Mouse (Mus musculus): Measurements from ENCODE around the gene Vmp1. TPM values are rescaled to one million over a fixed set of nuclear protein-coding genes. Genes with fewer than 3 reads are reported as not detected.

Gene Vmp1
- polyA plus RNA-seq, 1 experiment from 2014 or later, result 96.7 TPM

DNA sequence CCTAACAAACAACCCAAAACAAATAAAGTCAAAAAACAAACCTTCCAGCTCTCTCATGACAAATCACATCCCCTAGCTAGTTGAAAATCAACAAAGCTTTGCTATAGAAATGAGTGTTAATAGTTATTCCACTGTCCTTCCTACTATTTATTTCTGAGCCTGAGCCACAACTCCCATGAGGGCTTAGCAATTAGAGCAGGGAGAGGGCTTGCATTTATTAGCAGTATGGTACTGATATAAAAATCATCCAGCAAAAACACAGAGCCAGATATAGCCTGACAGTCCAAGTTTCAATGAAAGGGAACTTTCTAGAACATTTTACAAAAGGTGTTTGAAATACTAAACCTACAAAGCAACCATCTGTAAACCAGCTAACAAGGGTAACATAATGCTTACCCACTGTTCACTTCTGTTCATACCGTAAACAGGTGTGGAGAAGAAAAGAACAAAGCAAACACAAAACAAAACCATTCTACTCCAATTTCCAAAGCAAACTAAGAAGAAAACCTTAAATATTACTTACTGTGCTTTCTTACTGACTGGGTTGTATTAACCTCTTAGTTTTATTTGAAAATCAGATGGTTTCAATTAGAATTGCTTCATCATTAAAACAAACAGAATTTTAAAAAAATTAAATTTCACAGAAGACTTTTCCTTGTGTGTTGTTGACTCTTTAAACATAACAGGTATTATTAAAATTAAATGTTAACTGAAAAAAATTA, 61.3 kb downstream of the Vmp1 start:
- no peak for DNase-seq (ENCODE audit: low spot score)
- Histone ChIP-seq H3K4me1 (no peaks in the 10 kb centered on the region), H3K27ac (replicated peaks) (no peak overlapping the region), H3K36me3 (no peaks in the 10 kb centered on the region), H3K9me3 (replicated peaks) (no peaks in the 10 kb centered on the region), H3K27me3 (ENCODE audit: low read depth, poor library complexity, severe bottlenecking) (no peaks in the 10 kb centered on the region), H3K4me3 (no peak overlapping the region)
- WGBS, result 85% methylated on average over 1 of the region's 1 CpGs

DNA sequence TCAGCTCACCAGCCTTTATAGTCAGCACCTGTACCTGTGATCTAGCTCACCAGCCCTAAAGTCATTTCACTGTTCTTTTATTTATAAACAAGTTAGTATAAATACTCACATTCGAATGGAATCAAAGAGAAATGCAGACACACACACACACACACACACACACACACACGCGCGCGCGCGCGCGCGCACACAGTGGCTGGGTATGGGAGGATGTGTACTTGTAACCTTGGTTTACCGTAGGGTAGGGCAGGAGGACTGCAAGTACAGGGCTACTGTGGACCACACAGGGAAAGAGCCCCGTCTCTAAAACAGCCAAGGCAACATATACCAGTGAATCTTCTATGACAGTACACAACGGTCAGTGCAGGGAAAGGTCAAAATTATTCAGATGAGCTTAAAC, 62.5 kb downstream of the Vmp1 start:
- Histone ChIP-seq H3K27me3 (ENCODE audit: low read depth, poor library complexity, severe bottlenecking) (no peaks in the 10 kb centered on the region), H3K36me3 (0 out of 2 replicates have a peak, but pooled peaks cover under 1% of the 10 kb centered on the region), H3K4me3 (no peak overlapping the region), H3K27ac (replicated peaks) (no peak overlapping the region), H3K4me1 (no peaks in the 10 kb centered on the region), H3K9me3 (replicated peaks) (no peaks in the 10 kb centered on the region)
- 97% methylated on average over 13 of the region's 13 CpGs for WGBS
- DNase-seq (ENCODE audit: low spot score), result no peak

DNA sequence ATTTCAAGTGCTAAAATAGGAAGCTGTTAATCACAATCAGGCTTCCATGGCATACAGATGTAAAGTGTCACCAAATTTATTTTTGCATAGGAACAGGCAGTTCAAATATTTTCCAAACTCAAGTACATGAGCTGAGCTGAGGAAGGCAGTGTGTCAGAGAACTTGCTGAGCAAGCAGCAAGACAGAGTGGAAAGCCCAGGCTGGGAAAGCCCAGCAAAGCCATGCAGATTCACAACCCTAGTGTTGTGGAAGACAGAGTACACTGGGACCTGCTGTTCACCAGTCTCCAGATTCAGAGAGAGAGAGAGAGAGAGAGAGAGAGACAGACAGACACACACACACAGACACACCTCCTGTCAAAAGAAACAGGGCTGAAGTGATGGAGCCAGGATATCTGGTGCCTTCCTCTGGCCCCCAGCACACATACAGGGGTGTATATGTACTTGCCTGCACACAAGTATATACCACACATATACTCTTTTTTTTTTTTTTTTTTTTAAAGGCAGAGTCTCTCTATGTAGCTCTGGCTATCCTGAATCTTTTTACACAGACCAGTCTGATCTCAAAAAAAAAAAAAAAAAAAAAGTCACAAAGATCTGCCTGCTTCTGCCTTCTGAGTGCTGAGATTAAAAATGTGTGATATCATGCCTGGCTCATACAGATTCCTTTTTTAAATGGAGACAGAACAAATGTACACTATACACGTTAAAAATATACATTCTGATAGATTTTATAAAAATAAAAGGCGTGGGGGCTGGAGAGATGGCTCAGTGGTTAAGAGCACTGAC, 64.9 kb downstream of the Vmp1 start:
- no peaks in the 10 kb centered on the region for H3K9me3 ChIP-seq (replicated peaks)
- H3K4me3 ChIP-seq, result no peak overlapping the region
- H3K27ac ChIP-seq (replicated peaks), result no peak overlapping the region
- H3K4me1 ChIP-seq, result no peaks in the 10 kb centered on the region
- H3K36me3 ChIP-seq, result 0 out of 2 replicates have a peak, but pooled peaks cover 5% of the 10 kb centered on the region
- DNase-seq (ENCODE audit: low spot score), result no peak
- 91% methylated on average over 2 of the region's 2 CpGs for WGBS
- no peaks in the 10 kb centered on the region for H3K27me3 ChIP-seq (ENCODE audit: low read depth, poor library complexity, severe bottlenecking)

- DNase-seq (ENCODE audit: low spot score), result no peak
- H3K27me3 ChIP-seq (ENCODE audit: low read depth, poor library complexity, severe bottlenecking), result no peaks in the 10 kb centered on the region
- no peaks in the 10 kb centered on the region for H3K9me3 ChIP-seq (replicated peaks)
- no peak overlapping the region for H3K27ac ChIP-seq (replicated peaks)
- H3K4me1 ChIP-seq, result no peaks in the 10 kb centered on the region
- 88% methylated on average over 5 of the region's 5 CpGs for WGBS
- 0 out of 2 replicates have a peak, but pooled peaks cover 9% of the 10 kb centered on the region for H3K36me3 ChIP-seq
- H3K4me3 ChIP-seq, result no peak overlapping the region
Measured at GRCm38 (mm10) chr11:86614607-86615006, 69.0 kb downstream of the Vmp1 start.

DNA sequence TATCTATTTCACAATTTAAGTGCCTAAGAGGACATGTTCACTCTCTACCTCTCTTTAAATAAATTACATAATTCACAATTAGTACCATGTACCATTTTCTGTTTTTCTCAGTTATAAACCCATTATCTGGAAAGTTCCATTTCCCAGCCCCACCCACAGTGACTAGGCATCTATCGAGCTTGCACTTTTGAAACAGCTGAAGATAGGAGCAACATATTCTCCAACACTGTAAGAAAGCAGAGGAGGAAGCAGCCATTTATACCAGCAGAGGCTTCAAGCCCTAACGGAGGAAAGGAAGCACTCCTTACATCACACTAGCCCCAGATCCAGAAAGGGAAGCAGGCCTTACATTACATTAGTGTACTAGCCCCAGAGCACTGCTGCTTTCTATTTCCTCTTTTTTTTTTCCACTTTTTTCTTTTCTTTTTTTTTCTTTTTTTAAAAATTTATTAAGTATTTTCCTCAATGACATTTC, 69.5 kb downstream of the Vmp1 start:
- no peaks in the 10 kb centered on the region for H3K9me3 ChIP-seq (replicated peaks)
- H3K4me3 ChIP-seq, result no peak overlapping the region
- no peaks in the 10 kb centered on the region for H3K27me3 ChIP-seq (ENCODE audit: low read depth, poor library complexity, severe bottlenecking)
- no peak for DNase-seq (ENCODE audit: low spot score)
- 0 out of 2 replicates have a peak, but pooled peaks cover 9% of the 10 kb centered on the region for H3K36me3 ChIP-seq
- H3K27ac ChIP-seq (replicated peaks), result no peak overlapping the region
- 83% methylated on average over 2 of the region's 2 CpGs for WGBS
- no peaks in the 10 kb centered on the region for H3K4me1 ChIP-seq

- peaks cover 15% of the 10 kb centered on the region for H3K36me3 ChIP-seq
- H3K4me3 ChIP-seq, result no peak overlapping the region
- 95% methylated on average over 1 of the region's 1 CpGs for WGBS
Measured at GRCm38 (mm10) chr11:86611991-86612390, 71.6 kb downstream of the Vmp1 start.

GRCm38 (mm10) chr11:86610239-86610638, 73.4 kb downstream of the Vmp1 start:
- 91% methylated on average over 3 of the region's 3 CpGs for WGBS
- H3K36me3 ChIP-seq, result peaks cover 23% of the 10 kb centered on the region
- H3K9me3 ChIP-seq (replicated peaks), result no peaks in the 10 kb centered on the region
- H3K27me3 ChIP-seq (ENCODE audit: low read depth, poor library complexity, severe bottlenecking), result no peaks in the 10 kb centered on the region
- no peaks in the 10 kb centered on the region for H3K4me1 ChIP-seq
- H3K4me3 ChIP-seq, result no peak overlapping the region
- DNase-seq (ENCODE audit: low spot score), result no peak
- no peak overlapping the region for H3K27ac ChIP-seq (replicated peaks)

More at GRCm38 (mm10) chr11:86611991-86612390, 71.6 kb downstream of the Vmp1 start:
- no peak for DNase-seq (ENCODE audit: low spot score)
- H3K27me3 ChIP-seq (ENCODE audit: low read depth, poor library complexity, severe bottlenecking), result no peaks in the 10 kb centered on the region
- no peaks in the 10 kb centered on the region for H3K9me3 ChIP-seq (replicated peaks)
- H3K4me1 ChIP-seq, result no peaks in the 10 kb centered on the region
- no peak overlapping the region for H3K27ac ChIP-seq (replicated peaks)

GRCm38 (mm10) chr11:86607808-86608350, 75.8 kb downstream of the Vmp1 start:
- no peak for DNase-seq (ENCODE audit: low spot score)
- no peaks in the 10 kb centered on the region for H3K4me1 ChIP-seq
- WGBS, result 88% methylated on average over 2 of the region's 2 CpGs
- no peaks in the 10 kb centered on the region for H3K9me3 ChIP-seq (replicated peaks)
- H3K27ac ChIP-seq (replicated peaks), result no peak overlapping the region
- H3K27me3 ChIP-seq (ENCODE audit: low read depth, poor library complexity, severe bottlenecking), result no peaks in the 10 kb centered on the region
- H3K36me3 ChIP-seq, result peaks cover 23% of the 10 kb centered on the region
- H3K4me3 ChIP-seq, result no peak overlapping the region

GRCm38 (mm10) chr11:86606621-86607339, 76.9 kb downstream of the Vmp1 start:
- Histone ChIP-seq H3K27ac (replicated peaks) (no peak overlapping the region), H3K27me3 (ENCODE audit: low read depth, poor library complexity, severe bottlenecking) (no peaks in the 10 kb centered on the region), H3K4me3 (no peak overlapping the region), H3K36me3 (peaks cover 23% of the 10 kb centered on the region), H3K4me1 (no peaks in the 10 kb centered on the region), H3K9me3 (replicated peaks) (no peaks in the 10 kb centered on the region)
- 91% methylated on average over 2 of the region's 2 CpGs for WGBS
- no peak for DNase-seq (ENCODE audit: low spot score)

DNA sequence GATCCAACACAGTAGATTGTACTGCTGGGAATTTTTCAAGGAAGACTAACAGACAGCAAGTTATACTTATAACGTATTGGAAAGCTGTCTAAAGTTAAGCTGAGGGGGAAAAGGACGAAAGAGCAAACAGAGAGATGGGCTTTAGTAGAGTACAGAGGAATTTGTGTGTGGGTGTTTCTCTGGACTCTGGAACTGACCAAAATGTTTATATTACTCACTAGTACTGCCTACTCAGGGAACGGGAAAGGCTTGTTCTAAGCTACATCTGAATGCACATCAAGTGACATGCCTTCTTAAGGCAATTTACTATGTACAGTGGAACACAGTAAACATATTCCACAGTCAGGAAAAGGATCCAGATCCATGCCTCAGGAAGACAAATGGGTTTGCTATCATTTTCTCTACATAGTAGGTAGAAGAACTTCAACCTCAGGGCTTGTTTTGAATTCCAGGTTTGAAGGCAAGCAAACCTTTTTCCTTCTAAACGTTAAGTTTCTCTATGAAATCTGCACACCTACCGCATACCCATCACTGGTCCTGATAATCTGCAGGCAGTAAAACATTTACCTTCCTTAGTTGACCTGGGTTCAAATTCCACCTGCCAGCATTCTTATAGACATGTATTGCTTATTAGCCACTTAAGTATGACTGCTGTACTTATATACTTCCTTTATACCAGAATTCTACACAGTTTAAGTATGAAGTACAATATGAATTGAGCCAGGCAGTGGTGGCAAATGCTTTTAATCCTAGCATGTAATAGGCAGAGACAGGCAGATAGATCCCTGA, 78.7 kb downstream of the Vmp1 start:
- Histone ChIP-seq H3K27me3 (ENCODE audit: low read depth, poor library complexity, severe bottlenecking) (no peaks in the 10 kb centered on the region), H3K4me1 (no peaks in the 10 kb centered on the region), H3K9me3 (replicated peaks) (no peaks in the 10 kb centered on the region), H3K27ac (replicated peaks) (no peak overlapping the region), H3K36me3 (peaks cover 25% of the 10 kb centered on the region), H3K4me3 (no peak overlapping the region)
- DNase-seq (ENCODE audit: low spot score), result no peak
- WGBS, result 93% methylated on average over 5 of the region's 5 CpGs

DNA sequence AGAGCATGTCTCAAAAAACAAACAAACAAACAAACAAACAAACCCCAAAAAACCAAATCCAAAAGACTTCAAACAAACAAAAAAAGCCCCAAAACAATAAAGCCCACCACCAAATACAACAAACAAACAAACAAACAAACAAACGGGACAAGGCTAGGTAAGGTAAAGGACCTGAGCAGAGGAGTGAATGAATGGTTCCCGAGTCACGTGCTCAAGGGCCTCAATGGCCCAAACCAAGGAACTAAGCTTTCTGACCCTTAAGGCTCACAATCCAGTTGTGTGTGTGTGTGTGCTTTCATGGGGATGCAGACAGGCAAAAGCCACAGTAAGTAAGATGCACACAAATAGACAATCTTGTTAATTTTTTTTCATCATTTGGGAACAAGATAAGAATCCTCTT, 79.3 kb downstream of the Vmp1 start:
- H3K36me3 ChIP-seq, result peaks cover 29% of the 10 kb centered on the region
- 95% methylated on average over 3 of the region's 3 CpGs for WGBS
- DNase-seq (ENCODE audit: low spot score), result no peak
- no peaks in the 10 kb centered on the region for H3K4me1 ChIP-seq
- no peak overlapping the region for H3K27ac ChIP-seq (replicated peaks)
- H3K9me3 ChIP-seq (replicated peaks), result no peaks in the 10 kb centered on the region
- H3K27me3 ChIP-seq (ENCODE audit: low read depth, poor library complexity, severe bottlenecking), result no peaks in the 10 kb centered on the region
- H3K4me3 ChIP-seq, result no peak overlapping the region

- Histone ChIP-seq H3K9me3 (replicated peaks) (no peaks in the 10 kb centered on the region), H3K36me3 (peaks cover 29% of the 10 kb centered on the region), H3K4me1 (no peaks in the 10 kb centered on the region), H3K27me3 (ENCODE audit: low read depth, poor library complexity, severe bottlenecking) (no peaks in the 10 kb centered on the region), H3K4me3 (no peak overlapping the region), H3K27ac (replicated peaks) (no peak overlapping the region)
- DNase-seq (ENCODE audit: low spot score), result no peak
- 94% methylated on average over 1 of the region's 1 CpGs for whole genome bisulfite sequencing
Measured at GRCm38 (mm10) chr11:86603719-86604118, 79.9 kb downstream of the Vmp1 start.
